Mouse (Mus musculus) activated CD4-positive, CD25-positive, alpha-beta regulatory T cell, adult 4 months (primary cell): Measurements from ENCODE around the gene Olfr491. TPM values are rescaled to one million over a fixed set of nuclear protein-coding genes. Genes with fewer than 3 reads are reported as not detected.

Experiments used
- ATAC-seq: one replicate; pipeline ENCODE4 v1.8.0; 2017
- polyA plus RNA-seq, 2 experiments: library from polyadenylated mRNA; unstranded; fragments of 100-300 nt; shearing (Covaris generic); gene quantifications; one replicate each; pipeline ENCODE4 v1.2.1; 2017

Gene Olfr491
- polyA plus RNA-seq, result not detected

GRCm38 (mm10) chr7:108313151-108313550 lies at the start of gene Olfr491:
Gene Olfr491, plus strand, starts transcription at chr7:108313451.
- no peak for ATAC-seq

- ATAC-seq, result no peak
Observed at GRCm38 (mm10) chr7:108288834-108289233, 24.4 kb upstream of the Olfr491 start, which contains the start of gene Olfr490. Gene Olfr490, minus strand, starts transcription at chr7:108288934.

DNA sequence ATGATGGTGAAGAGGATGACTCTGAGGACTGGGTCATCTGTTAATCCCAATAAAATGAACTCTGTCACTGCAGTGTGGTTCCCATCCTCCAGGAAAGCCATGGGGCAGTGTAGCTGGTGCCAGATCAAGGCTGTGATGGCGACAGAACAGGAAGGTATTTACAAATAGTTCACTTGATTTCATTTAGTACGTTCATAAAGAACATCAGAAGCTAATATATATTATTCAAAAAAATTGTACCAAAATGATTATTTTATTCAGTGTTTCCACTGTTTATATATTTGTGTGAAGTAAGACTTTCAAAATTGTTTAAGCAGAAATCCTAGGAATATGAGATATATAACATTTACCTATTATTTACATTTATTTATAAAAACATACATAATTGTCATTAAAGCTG lies 10.3 kb downstream of the Olfr491 start, which contains the start of gene Olfr492:
Gene Olfr492, minus strand, starts transcription at position 101 of the 400 bp plus-strand sequence.
- ATAC-seq, result no peak

DNA sequence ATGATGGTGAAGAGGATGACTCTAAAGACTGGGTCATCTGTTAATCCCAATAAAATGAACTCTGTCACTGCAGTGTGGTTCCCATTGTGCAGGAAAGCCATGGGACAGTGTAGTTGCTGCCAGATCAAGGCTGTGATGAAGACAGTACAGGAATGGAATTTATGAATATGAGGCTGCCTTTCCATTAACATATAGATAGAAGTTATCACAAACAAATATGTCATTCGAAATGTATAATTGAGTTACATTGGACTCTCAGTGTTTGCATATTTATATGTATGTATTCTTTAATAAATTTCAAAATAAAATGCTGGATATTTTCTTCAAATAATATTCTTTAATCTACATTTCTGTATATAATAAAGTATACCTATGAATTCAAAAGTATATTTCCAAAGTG lies 33.6 kb downstream of the Olfr491 start, which contains the start of gene Olfr493:
Gene Olfr493, minus strand, starts transcription at position 101 of the 400 bp plus-strand sequence.
- no peak for ATAC-seq

DNA sequence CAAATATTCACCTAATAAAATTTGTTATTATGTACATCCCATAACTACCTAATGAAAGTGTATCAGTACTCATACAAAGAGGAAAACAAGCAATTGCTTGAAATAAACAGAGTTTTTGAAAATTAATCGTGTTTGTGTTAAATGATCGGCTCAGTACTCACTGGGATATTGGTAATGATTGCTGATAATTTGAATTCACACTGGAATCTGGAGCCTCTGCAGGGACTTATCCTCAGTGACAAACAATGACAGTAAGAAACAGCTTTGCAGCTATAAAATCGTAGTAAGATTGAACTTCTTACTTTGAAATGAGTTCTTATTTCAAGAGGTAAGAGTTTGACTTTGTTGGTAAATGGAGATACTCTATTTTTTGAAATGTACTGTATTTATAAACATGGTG lies 51.8 kb downstream of the Olfr491 start, which contains the start of gene Olfr494:
Gene Olfr494, plus strand, starts transcription at position 301 of the 400 bp plus-strand sequence.
- no peak for ATAC-seq

Other genes starting within 250 kb of the Olfr491 start
- not detected for gene Olfr480, start 246.1 kb upstream of the Olfr491 start, polyA plus RNA-seq
- gene Olfr481, start 233.6 kb upstream of the Olfr491 start, polyA plus RNA-seq, result under 1 TPM in 1 of 2 experiments, not detected in 1; 0.28 TPM
- gene Olfr482, start 215.9 kb upstream of the Olfr491 start, polyA plus RNA-seq, result not detected
- gene Olfr483, start 212.6 kb upstream of the Olfr491 start, polyA plus RNA-seq, result under 1 TPM in 1 of 2 experiments, not detected in 1; 0.12 TPM
- gene Olfr484, start 186.0 kb upstream of the Olfr491 start, polyA plus RNA-seq, result not detected
- gene Olfr485, start 153.6 kb upstream of the Olfr491 start, polyA plus RNA-seq, result not detected
- gene Olfr486, start 140.7 kb upstream of the Olfr491 start, polyA plus RNA-seq, result not detected
- not detected for gene Olfr487, start 98.8 kb upstream of the Olfr491 start, polyA plus RNA-seq
- gene Olfr488, start 55.1 kb upstream of the Olfr491 start, polyA plus RNA-seq, result under 1 TPM in 1 of 2 experiments, not detected in 1; 0.09 TPM
- not detected for gene Olfr490, start 24.5 kb upstream of the Olfr491 start, polyA plus RNA-seq
- gene Olfr492, start 10.2 kb downstream of the Olfr491 start, polyA plus RNA-seq, result not detected
- not detected for gene Olfr493, start 33.5 kb downstream of the Olfr491 start, polyA plus RNA-seq
- not detected for gene Olfr494, start 51.9 kb downstream of the Olfr491 start, polyA plus RNA-seq
- gene Olfr495, start 79.7 kb downstream of the Olfr491 start, polyA plus RNA-seq, result not detected
- not detected for gene Olfr497, start 107.0 kb downstream of the Olfr491 start, polyA plus RNA-seq
- gene Olfr498, start 151.9 kb downstream of the Olfr491 start, polyA plus RNA-seq, result not detected
- not detected for gene Olfr502, start 211.6 kb downstream of the Olfr491 start, polyA plus RNA-seq
- gene Olfr503, start 231.1 kb downstream of the Olfr491 start, polyA plus RNA-seq, result not detected